8 mouse cellular contexts compared by ENCODE assay signal in genomic region chr13:64274879-64275753, GRCm38 (mm10). TPM values are rescaled to one million over a fixed set of nuclear protein-coding genes. Genes with fewer than 3 reads are reported as not detected.
A peak's percentile ranks its signal among the peaks of the same experiment; 100 is the strongest.
DNase-seq lines count a peak whose midpoint lies in the region; ATAC-seq lines count a peak whose summit lies in the region.

Cdc14b (minus strand) TSS chr13:64275290.

- peak within 1 kb of the TSS; percentile 59 for H3K9ac ChIP-seq in intestine, embryonic 15.5 days

- no peak within 1 kb of the TSS for H3K27ac ChIP-seq in intestine, embryonic 15.5 days

- peak; percentile 66 to 73 for DNase-seq in adrenal gland, adult 18-20 months (ENCODE audit: low spot score in 2 of 2)
- peak; percentile 43 for DNase-seq in gastrocnemius, postnatal 25 days
- peak; percentile 61 to 70 for DNase-seq in left cerebral cortex, postnatal 36 days (ENCODE audit: low spot score in 2 of 2)
- DNase-seq in mesoderm, embryonic 11.5 days (ENCODE audit: low read depth, low spot score) = peak; percentile 95
- DNase-seq in right cerebral cortex, postnatal 36 days (ENCODE audit: low spot score in 2 of 2) = peak; percentile 59 to 61
- DNase-seq in urinary bladder, postnatal 4 days (ENCODE audit: low spot score in 2 of 2) = peak; percentile 71 to 74

- H3K4me2 ChIP-seq in intestine, embryonic 15.5 days (replicated peaks) = peak within 1 kb of the TSS; percentile 99

- ATAC-seq in common myeloid progenitor, adult 5-6 weeks (replicated peaks; ENCODE audit: low read depth, poor library complexity, severe bottlenecking) = peak; percentile 66
- peak; percentile 95 for ATAC-seq in intestine, embryonic 15.5 days

- H3K27me3 ChIP-seq in intestine, embryonic 15.5 days (replicated peaks) = no peaks in the 10 kb centered on the region

- H3K4me1 ChIP-seq in intestine, embryonic 15.5 days (replicated peaks) = no peaks in the 10 kb centered on the region; the same call in 1 of the 2 replicates

- under 1% methylated on average over 57 of the region's 57 CpGs for WGBS in intestine, embryonic 15.5 days

- no peaks in the 10 kb centered on the region for H3K36me3 ChIP-seq in intestine, embryonic 15.5 days

- no peaks in the 10 kb centered on the region for H3K9me3 ChIP-seq in intestine, embryonic 15.5 days

- H3K4me3 ChIP-seq in intestine, embryonic 15.5 days (replicated peaks) = peak within 1 kb of the TSS; percentile 84

- intact Hi-C loops in left cerebral cortex, postnatal 36 days (cut with DNase I) = no loop called here

RNA-seq across cellular contexts. Expression of gene Cdc14b, which starts in this region (rescaled TPM):
- total RNA-seq in adrenal gland, adult 18-20 months (2021) = 10 to 100 TPM; 11.3 to 12.6 TPM
- 1.4 and 2.7 TPM in 2 replicates for total RNA-seq in common myeloid progenitor, adult 5-6 weeks (2017)
- 1 to 10 TPM; 3.8 to 4.6 TPM for total RNA-seq in gastrocnemius, postnatal 25 days (2021)
- 17.5 and 19.7 TPM in 2 replicates for polyA plus RNA-seq in intestine, embryonic 15.5 days (2015; fragmentation: Nextera tagmentation; extraction: Ambion mirVana)
- 10 to 100 TPM; 10.5 to 12.3 TPM for total RNA-seq in left cerebral cortex, postnatal 36 days (2021)

Comparison
In these comparisons a context has a peak if more than half of its experiments do, and no peak if none do; other contexts are left out.
1. DNase-seq: peak in every context shown above with its lines; median percentile 95 in mesoderm, embryonic 11.5 days; 72 in urinary bladder, postnatal 4 days; 70 in adrenal gland, adult 18-20 months; 66 in left cerebral cortex, postnatal 36 days; 60 in right cerebral cortex, postnatal 36 days; 43 in gastrocnemius, postnatal 25 days.